Mouse (Mus musculus) ovary, postnatal 10 days (tissue): ENCODE data around the gene 1700011L22Rik.

Experiments used
- DNase-seq: peaks from one replicate; pipeline ENCODE4 v3.0.0; 2022; ENCODE audit warnings: low spot score

1700011L22Rik gene

DNA sequence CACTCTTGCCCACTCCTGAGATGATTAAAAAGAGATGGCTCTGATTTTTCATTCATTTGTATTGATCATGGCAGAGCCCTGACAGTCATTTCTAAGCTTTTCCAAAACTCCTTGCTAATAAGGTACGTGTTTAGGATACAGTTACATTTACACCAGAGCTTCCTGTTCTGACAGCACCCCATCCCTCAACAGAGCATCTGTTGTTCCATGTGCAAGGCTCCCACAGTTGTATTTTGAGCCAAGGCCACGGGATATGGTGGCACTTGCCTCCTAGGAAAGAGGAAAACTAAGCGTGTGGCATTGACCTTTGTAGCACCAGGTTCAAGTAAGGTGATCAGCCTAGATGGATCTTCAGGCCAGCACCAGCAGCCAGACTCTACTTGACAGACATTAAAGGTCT lies 83.1 kb downstream of the 1700011L22Rik start:
- no peak for DNase-seq

DNA sequence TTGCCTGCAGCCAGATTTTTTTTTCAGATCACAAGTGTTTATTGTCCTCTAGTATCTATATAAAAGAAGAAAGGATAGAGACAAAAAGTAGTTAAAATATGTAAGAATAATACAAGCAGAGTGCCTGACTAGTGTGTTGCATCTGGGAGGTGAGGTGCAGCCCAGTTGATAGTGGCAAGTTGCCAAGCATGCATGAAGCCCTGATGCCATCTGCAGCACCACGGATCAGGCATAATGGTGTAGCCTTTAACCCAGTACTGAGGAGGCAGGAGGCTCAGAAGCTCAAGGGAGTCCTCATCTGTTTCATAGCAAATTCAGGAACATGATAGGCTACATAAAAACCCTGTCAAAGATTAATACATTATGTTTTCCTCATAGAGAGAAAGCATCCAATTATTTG lies 84.0 kb downstream of the 1700011L22Rik start:
- no peak for DNase-seq

DNA sequence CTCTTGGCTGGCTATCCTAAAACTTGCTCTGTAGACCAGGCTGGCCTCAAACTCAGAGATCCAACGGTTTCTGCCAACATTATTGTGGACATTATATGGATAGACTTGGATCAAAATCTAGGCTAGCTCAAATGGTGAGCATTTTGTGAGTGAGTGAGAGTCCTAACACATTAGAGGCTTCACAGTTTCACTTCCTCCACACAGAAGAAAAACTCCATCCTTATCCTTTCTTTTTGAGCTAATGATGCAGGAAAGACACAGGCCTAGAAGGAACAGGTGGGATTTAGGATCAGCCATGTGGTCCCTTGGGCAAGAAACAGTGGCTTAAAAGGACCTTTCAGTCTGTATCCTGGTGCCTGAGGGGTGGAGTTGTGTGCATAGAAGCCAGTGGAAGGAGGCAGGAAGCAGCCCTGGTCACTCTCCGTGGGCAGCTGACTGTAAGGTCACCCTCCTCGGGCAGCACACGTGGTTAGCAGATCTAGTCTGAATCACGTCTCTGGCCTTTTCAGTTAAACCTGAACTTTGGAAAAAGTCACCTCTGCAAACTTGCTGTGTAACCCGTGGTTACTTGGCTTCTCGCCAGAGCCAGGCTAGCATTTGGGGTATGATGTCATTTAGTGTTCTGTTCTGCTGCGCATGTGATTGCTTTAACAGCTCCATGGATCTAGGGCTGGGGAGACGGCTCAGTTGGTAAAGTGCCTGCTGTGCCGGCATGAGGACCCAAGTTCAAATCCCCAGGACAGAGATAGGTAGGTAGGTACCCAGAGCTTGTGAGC lies 85.6 kb downstream of the 1700011L22Rik start:
- peak; percentile 14 for DNase-seq

DNA sequence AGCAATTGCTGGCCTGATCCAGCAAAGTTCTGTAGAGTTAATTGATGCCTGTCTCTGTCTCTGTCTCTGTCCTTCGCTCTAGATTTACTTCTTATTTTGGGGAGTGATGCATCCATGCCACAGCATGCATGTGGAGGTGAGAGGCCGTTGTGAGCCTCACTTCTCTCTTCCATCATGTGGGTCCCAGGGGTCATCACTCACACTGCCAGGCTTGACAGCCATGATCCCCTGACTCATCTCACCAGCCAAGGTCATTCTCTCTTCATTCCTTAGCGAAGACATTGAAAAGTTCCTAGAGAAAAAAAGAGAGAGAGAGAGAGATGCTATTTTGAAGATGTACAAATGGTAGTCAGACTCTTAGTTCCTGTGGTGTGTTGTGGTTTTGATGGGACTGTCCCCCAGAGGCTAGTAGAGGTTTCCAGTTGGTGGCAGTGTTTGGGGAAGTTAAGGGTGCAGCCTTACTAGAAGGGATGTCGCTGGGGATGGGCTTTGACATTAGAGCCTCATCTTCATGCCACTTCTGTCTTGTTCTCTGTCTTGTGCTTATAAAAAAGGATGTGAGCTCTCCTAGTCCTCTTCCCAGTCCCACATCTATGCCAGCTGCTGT lies 87.1 kb downstream of the 1700011L22Rik start:
- DNase-seq, result no peak
